ENCODE assay signal across 5 mouse cellular contexts in genomic region chr6:111587572-111587971, GRCm38 (mm10).
"Had no signal": no experiment of that assay in that cellular context is flagged by ENCODE, and none has a peak within 500 bp of the region (broad histone marks: within the 10 kb centered on the region; RNA-seq: fewer than 3 reads in every experiment).

No protein-coding gene starts in this region.

- DNase-seq: kidney, adult 18-20 months; kidney, postnatal 10 days; kidney, postnatal 4 days; lung, postnatal 14 days; thymus, postnatal 4 days had no signal
